7 mouse cellular contexts compared by ENCODE assay signal in the genomic region with DNA sequence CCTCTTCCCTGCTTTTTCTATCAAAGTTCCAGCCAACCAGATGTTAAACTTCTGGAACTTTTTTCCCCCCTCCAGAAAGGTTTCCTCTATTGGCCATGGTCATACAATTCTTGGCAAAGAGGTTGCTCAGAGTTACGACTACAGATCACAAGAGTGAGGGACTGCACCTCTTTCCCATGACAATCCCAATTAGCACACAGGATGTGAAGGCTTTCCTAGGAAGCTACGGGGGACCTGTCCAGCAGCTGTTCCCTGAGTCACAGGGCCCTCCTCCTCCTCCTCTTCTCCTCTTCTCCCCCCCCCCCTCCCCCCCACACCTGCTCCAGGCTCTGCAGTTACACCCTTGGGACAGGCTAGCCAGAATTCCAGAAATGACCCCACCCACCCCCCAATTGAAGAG. TPM values are rescaled to one million over a fixed set of nuclear protein-coding genes. Genes with fewer than 3 reads are reported as not detected.
A peak's percentile ranks its signal among the peaks of the same experiment; 100 is the strongest.
DNase-seq lines count a peak whose midpoint lies in the region; ATAC-seq and TF ChIP-seq lines count a peak whose summit lies in the region.

No protein-coding gene starts in this region.

- no peaks in the 10 kb centered on the region for H3K27me3 ChIP-seq in lung, embryonic 15.5 days
- H3K27me3 ChIP-seq in forebrain, embryonic 11.5 days (ENCODE audit: control insufficient read depth, insufficient read depth, low read length): no peaks in the 10 kb centered on the region
- H3K27me3 ChIP-seq in intestine, postnatal 0 days (replicated peaks; ENCODE audit: control insufficient read depth, insufficient read depth, low read length): no peaks in the 10 kb centered on the region
- no peaks in the 10 kb centered on the region for H3K27me3 ChIP-seq in stomach, embryonic 14.5 days (ENCODE audit: control insufficient read depth, insufficient read depth, low read length)

- H3K27ac ChIP-seq in lung, embryonic 15.5 days: peak overlapping the region; percentile 94; the same call in 1 of the 2 replicates
- H3K27ac ChIP-seq in forebrain, embryonic 11.5 days (ENCODE audit: low read depth, low read length): peak overlapping the region; percentile 92; the same call in 1 of the 2 replicates
- no peak overlapping the region for H3K27ac ChIP-seq in intestine, postnatal 0 days (ENCODE audit: low read depth, low read length)
- peak overlapping the region; percentile 92; the same call in 1 of the 2 replicates for H3K27ac ChIP-seq in stomach, embryonic 14.5 days (ENCODE audit: low read length)

- peak overlapping the region; percentile 96 for H3K4me2 ChIP-seq in lung, embryonic 15.5 days
- peak overlapping the region; percentile 79 for H3K4me2 ChIP-seq in forebrain, embryonic 11.5 days (ENCODE audit: low read depth, low read length, severe bottlenecking)
- peak overlapping the region; percentile 100 for H3K4me2 ChIP-seq in intestine, postnatal 0 days (replicated peaks; ENCODE audit: low read depth)
- H3K4me2 ChIP-seq in stomach, embryonic 14.5 days (replicated peaks; ENCODE audit: low read depth, low read length): peak overlapping the region; percentile 81

- no peaks in the 10 kb centered on the region for H3K9me3 ChIP-seq in lung, embryonic 15.5 days
- H3K9me3 ChIP-seq in forebrain, embryonic 11.5 days (ENCODE audit: control insufficient read depth, low read length): no peaks in the 10 kb centered on the region
- no peaks in the 10 kb centered on the region for H3K9me3 ChIP-seq in intestine, postnatal 0 days (ENCODE audit: control insufficient read depth)
- H3K9me3 ChIP-seq in stomach, embryonic 14.5 days (ENCODE audit: control insufficient read depth, low read depth, low read length): no peaks in the 10 kb centered on the region

- 10% methylated on average over 2 of the region's 2 CpGs for WGBS in lung, embryonic 15.5 days
- 2% methylated on average over 2 of the region's 2 CpGs for WGBS in forebrain, embryonic 11.5 days
- WGBS in intestine, postnatal 0 days: 24% methylated on average over 2 of the region's 2 CpGs
- 15% methylated on average over 2 of the region's 2 CpGs for WGBS in stomach, embryonic 14.5 days

- H3K9ac ChIP-seq in lung, embryonic 15.5 days: no peak overlapping the region
- peak overlapping the region; percentile 96 for H3K9ac ChIP-seq in forebrain, embryonic 11.5 days (ENCODE audit: low read length)
- H3K9ac ChIP-seq in intestine, postnatal 0 days (ENCODE audit: low read depth, low read length): 0 out of 2 replicates have a peak overlapping the region, but pooled peaks have one; percentile 68
- no peak overlapping the region; the same call in 1 of the 2 replicates for H3K9ac ChIP-seq in stomach, embryonic 14.5 days (replicated peaks; ENCODE audit: low read depth, low read length)

- TF ChIP-seq CTCF in intestine, postnatal 0 days (IDR thresholded peaks at IDR 0.05; ENCODE audit: low read depth): no peak

- ATAC-seq in lung, embryonic 15.5 days (ENCODE audit: borderline replicate concordance, extremely low read depth, low FRiP score, low TSS enrichment): no peak
- ATAC-seq in forebrain, embryonic 11.5 days (replicated peaks; ENCODE audit: low FRiP score): no peak; the same call in 1 of the 2 replicates
- no peak for ATAC-seq in intestine, postnatal 0 days
- ATAC-seq in stomach, embryonic 14.5 days (ENCODE audit: insufficient number of reproducible peaks, insufficient read depth, low FRiP score, low read depth): no peak

- H3K36me3 ChIP-seq in lung, embryonic 15.5 days: no peaks in the 10 kb centered on the region; the same call in 1 of the 2 replicates
- no peaks in the 10 kb centered on the region for H3K36me3 ChIP-seq in forebrain, embryonic 11.5 days (ENCODE audit: control insufficient read depth, insufficient read depth, low read length)
- no peaks in the 10 kb centered on the region for H3K36me3 ChIP-seq in intestine, postnatal 0 days (ENCODE audit: control insufficient read depth, insufficient read depth)
- no peaks in the 10 kb centered on the region for H3K36me3 ChIP-seq in stomach, embryonic 14.5 days (ENCODE audit: control insufficient read depth, insufficient read depth, low read length)

- no peak for DNase-seq in lung, adult 18-20 months
- peak; percentile 54 for DNase-seq in forebrain, embryonic 11.5 days (ENCODE audit: low spot score)
- DNase-seq in MN1 (ENCODE audit: low spot score): no peak
- no peak for DNase-seq in spleen, postnatal 36 days (ENCODE audit: low spot score in 2 of 2)

- H3K4me3 ChIP-seq in lung, embryonic 15.5 days: peak overlapping the region; percentile 91
- H3K4me3 ChIP-seq in forebrain, embryonic 11.5 days (ENCODE audit: low read depth, low read length): peak overlapping the region; percentile 82
- H3K4me3 ChIP-seq in intestine, postnatal 0 days (ENCODE audit: low read depth, low read length): peak overlapping the region; percentile 61
- peak overlapping the region; percentile 75; the same call in 1 of the 2 replicates for H3K4me3 ChIP-seq in stomach, embryonic 14.5 days (ENCODE audit: low read depth, low read length)

- peaks cover 18% of the 10 kb centered on the region for H3K4me1 ChIP-seq in lung, embryonic 15.5 days
- peaks cover 6% of the 10 kb centered on the region; the same call in 1 of the 2 replicates for H3K4me1 ChIP-seq in forebrain, embryonic 11.5 days (replicated peaks; ENCODE audit: control insufficient read depth, insufficient read depth, low read length)
- H3K4me1 ChIP-seq in intestine, postnatal 0 days (replicated peaks; ENCODE audit: control insufficient read depth, insufficient read depth, low read length): 0 out of 2 replicates have a peak, but pooled peaks cover 7% of the 10 kb centered on the region
- H3K4me1 ChIP-seq in stomach, embryonic 14.5 days (ENCODE audit: control insufficient read depth, insufficient read depth, low read length): 0 out of 2 replicates have a peak, but pooled peaks cover 4% of the 10 kb centered on the region

RNA-seq across cellular contexts. Expression of a gene that starts 1.8 kb away (rescaled TPM):
- 16.1 and 16.5 TPM in 2 replicates for polyA plus RNA-seq in lung, embryonic 15.5 days (2015; fragmentation: Nextera tagmentation; extraction: Ambion mirVana)
- polyA plus RNA-seq in forebrain, embryonic 11.5 days (2014; fragmentation: Nextera tagmentation; extraction: Ambion mirVana): 39.8 and 40.2 TPM in 2 replicates
- 4.9 and 5.5 TPM in 2 replicates for polyA plus RNA-seq in intestine, postnatal 0 days (2015; fragmentation: Nextera tagmentation; extraction: Ambion mirVana)
- 18.9 and 20.2 TPM in 2 replicates for polyA plus RNA-seq in stomach, embryonic 14.5 days (2014; fragmentation: Nextera tagmentation; extraction: Ambion mirVana)

RNA-seq across cellular contexts. Expression of a gene that starts 38.9 kb away (rescaled TPM):
- polyA plus RNA-seq in lung, embryonic 15.5 days (2015; fragmentation: Nextera tagmentation; extraction: Ambion mirVana): 0.67 and 1.0 TPM in 2 replicates
- polyA plus RNA-seq in forebrain, embryonic 11.5 days (2014; fragmentation: Nextera tagmentation; extraction: Ambion mirVana): 0.28 and 0.41 TPM in 2 replicates
- polyA plus RNA-seq in intestine, postnatal 0 days (2015; fragmentation: Nextera tagmentation; extraction: Ambion mirVana): 2.2 and 2.7 TPM in 2 replicates
- polyA plus RNA-seq in stomach, embryonic 14.5 days (2014; fragmentation: Nextera tagmentation; extraction: Ambion mirVana): 1.3 and 1.4 TPM in 2 replicates

RNA-seq across cellular contexts. Expression of a gene that starts 46.1 kb away (rescaled TPM):
- polyA plus RNA-seq in lung, embryonic 15.5 days (2015; fragmentation: Nextera tagmentation; extraction: Ambion mirVana): 32.0 TPM in 2 replicates
- 25.0 and 28.7 TPM in 2 replicates for polyA plus RNA-seq in forebrain, embryonic 11.5 days (2014; fragmentation: Nextera tagmentation; extraction: Ambion mirVana)
- polyA plus RNA-seq in intestine, postnatal 0 days (2015; fragmentation: Nextera tagmentation; extraction: Ambion mirVana): 6.2 and 6.8 TPM in 2 replicates
- polyA plus RNA-seq in stomach, embryonic 14.5 days (2014; fragmentation: Nextera tagmentation; extraction: Ambion mirVana): 22.7 and 23.5 TPM in 2 replicates

Comparison
In these comparisons a context has a peak if more than half of its experiments do, and no peak if none do; other contexts are left out.
1. H3K9ac ChIP-seq: peak in forebrain, embryonic 11.5 days (single experiment) and intestine, postnatal 0 days (single experiment); none in lung, embryonic 15.5 days (single experiment) and stomach, embryonic 14.5 days (single experiment).
2. Peak in every context shown above with its lines, with median percentiles within 50 percentile points of each other: H3K4me2 ChIP-seq and H3K4me3 ChIP-seq.